Mouse (Mus musculus) neural tube, embryonic 15.5 days (tissue): ENCODE results near the gene Wdr46. TPM values are rescaled to one million over a fixed set of nuclear protein-coding genes. Genes with fewer than 3 reads are reported as not detected.

Experiments used
- ATAC-seq: fragments of 200-750 bp; cut with Nextera tagmentation; 2 replicates; pipeline ENCODE4 v1.8.0; 2017; ENCODE audit warnings: mild to moderate bottlenecking, moderate TSS enrichment, moderate library complexity; ENCODE audit not compliant: low FRiP score
- H3K27ac ChIP-seq: fragments of 300-500 bp; sonication (generic); replicated peaks from 2 replicates; pipeline ENCODE4 v1.5.1; 2015; ENCODE audit warnings: mild to moderate bottlenecking, inconsistent platforms
- H3K27me3 ChIP-seq: fragments of 300-500 bp; sonication (generic); replicated peaks from 2 replicates; pipeline ENCODE4 v1.6.1; 2015; ENCODE audit warnings: inconsistent platforms
- H3K36me3 ChIP-seq: fragments of 300-500 bp; sonication (generic); 2 replicates; pipeline ENCODE4 v1.6.1; 2015; ENCODE audit warnings: inconsistent platforms
- H3K4me1 ChIP-seq: fragments of 300-500 bp; sonication (generic); 2 replicates; pipeline ENCODE4 v1.6.1; 2015; ENCODE audit warnings: inconsistent platforms
- H3K4me2 ChIP-seq: fragments of 300-500 bp; sonication (generic); 2 replicates; pipeline ENCODE4 v1.6.1; 2015; ENCODE audit warnings: inconsistent platforms, mild to moderate bottlenecking, moderate library complexity
- H3K4me3 ChIP-seq: fragments of 300-500 bp; sonication (generic); replicated peaks from 2 replicates; pipeline ENCODE4 v1.5.1; 2015; ENCODE audit warnings: mild to moderate bottlenecking, inconsistent platforms
- H3K9ac ChIP-seq: fragments of 300-500 bp; sonication (generic); replicated peaks from 2 replicates; pipeline ENCODE4 v1.6.1; 2015; ENCODE audit warnings: mild to moderate bottlenecking, inconsistent platforms
- H3K9me3 ChIP-seq: fragments of 300-500 bp; sonication (generic); replicated peaks from 2 replicates; pipeline ENCODE4 v1.6.1; 2016; ENCODE audit warnings: inconsistent platforms
- WGBS: fragments of 180-500 bp; shearing (Covaris S2); methylation state at CpG from one replicate; pipeline ENCODE4 v1.1.7; 2015; ENCODE audit warnings: mixed read lengths; 5-methylcytosine and 5-hydroxymethylcytosine counted together
- polyA plus RNA-seq: library from polyadenylated mRNA; unstranded; fragments of >200 nt; fragmentation: Nextera tagmentation; extraction: Ambion mirVana; gene quantifications from 2 replicates; pipeline ENCODE4 v1.2.1, GENCODE M21; 2015

Wdr46 gene
- polyA plus RNA-seq, 1 experiment from 2014 or later: 25.1 TPM

DNA sequence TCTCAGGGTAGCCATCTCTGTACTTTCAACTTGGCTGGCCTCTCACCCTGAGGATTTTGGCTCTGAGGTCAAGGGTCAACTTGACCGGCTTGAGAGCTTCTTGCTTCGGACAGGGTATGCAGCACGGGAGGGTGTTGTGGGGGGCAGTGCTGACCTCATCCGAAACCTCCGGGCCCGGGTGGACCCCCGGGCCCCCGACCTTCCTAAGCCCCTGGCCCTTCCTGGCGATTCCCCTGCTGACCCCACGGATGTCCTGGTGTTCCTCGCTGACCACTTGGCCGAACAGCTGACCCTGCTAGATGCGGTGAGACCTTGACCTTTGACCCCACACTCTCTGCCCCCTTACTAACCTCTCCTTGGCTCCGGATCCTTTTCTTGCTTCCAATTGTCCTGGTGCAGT, 8.0 kb upstream of the Wdr46 start:
- H3K36me3 ChIP-seq: peaks cover 38% of the 10 kb centered on the region
- H3K27ac ChIP-seq: no peak overlapping the region
- no peak overlapping the region for H3K9ac ChIP-seq
- no peaks in the 10 kb centered on the region for H3K27me3 ChIP-seq
- no peak overlapping the region for H3K4me3 ChIP-seq
- peaks cover 27% of the 10 kb centered on the region for H3K4me1 ChIP-seq
- ATAC-seq: no peak
- WGBS: 92% methylated on average over 14 of the region's 14 CpGs
- no peak overlapping the region for H3K4me2 ChIP-seq
- no peaks in the 10 kb centered on the region for H3K9me3 ChIP-seq

DNA sequence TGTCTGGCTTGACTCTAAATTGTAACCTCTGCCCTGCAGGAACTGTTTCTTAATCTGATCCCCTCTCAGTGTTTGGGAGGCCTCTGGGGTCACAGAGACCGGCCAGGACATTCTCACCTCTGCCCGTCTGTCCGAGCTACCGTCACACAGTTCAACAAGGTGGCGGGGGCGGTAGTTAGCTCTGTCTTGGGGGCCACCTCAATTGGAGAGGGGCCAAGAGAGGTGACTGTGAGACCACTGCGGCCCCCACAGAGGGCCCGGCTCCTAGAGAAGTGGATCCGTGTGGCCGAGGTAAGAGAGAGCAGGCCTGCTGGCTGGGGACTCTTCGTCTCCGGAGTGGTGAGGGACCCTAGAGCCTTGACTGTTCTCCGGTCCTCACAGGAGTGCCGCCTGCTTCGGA, 7.5 kb upstream of the Wdr46 start:
- Histone ChIP-seq H3K27ac (no peak overlapping the region), H3K9ac (no peak overlapping the region), H3K36me3 (peaks cover 41% of the 10 kb centered on the region), H3K27me3 (no peaks in the 10 kb centered on the region), H3K4me1 (peaks cover 22% of the 10 kb centered on the region), H3K4me2 (no peak overlapping the region), H3K4me3 (no peak overlapping the region), H3K9me3 (no peaks in the 10 kb centered on the region)
- WGBS: 96% methylated on average over 15 of the region's 15 CpGs
- ATAC-seq: no peak

DNA sequence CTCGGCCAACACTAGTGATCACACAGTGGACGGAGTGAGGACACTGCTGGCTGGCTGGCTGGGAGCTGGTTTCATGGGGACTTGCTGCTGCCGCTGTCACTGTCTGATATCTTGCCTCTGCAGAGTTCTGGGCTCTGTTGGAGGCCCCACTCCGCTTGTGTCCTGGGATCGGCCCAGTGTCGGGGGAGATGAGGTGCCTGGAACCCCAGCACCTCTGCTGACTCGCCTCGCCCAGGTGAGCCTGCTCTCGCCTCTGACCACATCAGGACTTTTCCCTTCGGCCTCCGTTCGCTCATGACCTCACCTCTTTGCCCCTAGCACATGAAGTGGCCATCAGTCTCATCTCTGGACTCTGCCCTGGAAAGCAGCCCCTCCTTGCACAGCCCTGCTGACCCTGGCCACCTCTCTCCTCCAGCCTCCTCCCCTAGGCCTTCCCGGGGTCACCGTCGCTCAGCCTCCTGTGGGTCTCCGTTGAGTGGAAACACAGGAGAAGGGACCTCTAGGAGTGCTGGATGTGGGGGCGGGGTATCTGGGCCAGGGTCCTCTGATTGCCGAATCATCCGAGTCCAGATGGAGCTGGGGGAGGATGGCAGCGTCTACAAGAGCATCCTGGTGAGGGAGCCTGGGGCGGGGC, 4.9 kb upstream of the Wdr46 start:
- peaks cover 25% of the 10 kb centered on the region for H3K4me1 ChIP-seq
- WGBS: 91% methylated on average over 21 of the region's 21 CpGs
- ATAC-seq: no peak
- no peak overlapping the region for H3K27ac ChIP-seq
- H3K27me3 ChIP-seq: no peaks in the 10 kb centered on the region
- H3K4me2 ChIP-seq: no peak overlapping the region
- no peak overlapping the region for H3K9ac ChIP-seq
- H3K36me3 ChIP-seq: peaks cover 47% of the 10 kb centered on the region
- H3K9me3 ChIP-seq: no peaks in the 10 kb centered on the region
- no peak overlapping the region for H3K4me3 ChIP-seq

DNA sequence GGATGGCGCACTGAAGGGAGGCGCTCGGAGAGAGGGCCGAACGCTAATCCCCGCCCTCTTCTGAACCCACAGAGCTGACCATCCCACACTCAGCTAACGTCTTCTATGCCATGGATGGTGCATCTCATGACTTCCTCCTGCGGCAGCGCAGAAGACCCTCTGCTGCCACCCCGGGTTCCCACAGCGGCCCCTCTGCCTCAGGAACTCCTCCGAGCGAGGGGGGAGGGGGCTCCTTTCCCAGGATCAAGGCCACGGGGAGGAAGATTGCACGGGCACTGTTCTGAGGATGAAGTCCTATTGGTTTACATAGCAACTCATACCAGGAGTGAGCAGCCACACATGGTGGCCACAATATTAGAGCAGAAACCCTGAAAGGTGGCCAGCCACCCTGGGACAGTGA, 3.5 kb upstream of the Wdr46 start:
- H3K27me3 ChIP-seq: no peaks in the 10 kb centered on the region
- no peak for ATAC-seq
- H3K9ac ChIP-seq: no peak overlapping the region
- 89% methylated on average over 15 of the region's 15 CpGs for WGBS
- H3K36me3 ChIP-seq: peaks cover 47% of the 10 kb centered on the region
- peaks cover 24% of the 10 kb centered on the region for H3K4me1 ChIP-seq
- no peak overlapping the region for H3K27ac ChIP-seq
- no peak overlapping the region for H3K4me3 ChIP-seq
- H3K9me3 ChIP-seq: no peaks in the 10 kb centered on the region
- no peak overlapping the region for H3K4me2 ChIP-seq

DNA sequence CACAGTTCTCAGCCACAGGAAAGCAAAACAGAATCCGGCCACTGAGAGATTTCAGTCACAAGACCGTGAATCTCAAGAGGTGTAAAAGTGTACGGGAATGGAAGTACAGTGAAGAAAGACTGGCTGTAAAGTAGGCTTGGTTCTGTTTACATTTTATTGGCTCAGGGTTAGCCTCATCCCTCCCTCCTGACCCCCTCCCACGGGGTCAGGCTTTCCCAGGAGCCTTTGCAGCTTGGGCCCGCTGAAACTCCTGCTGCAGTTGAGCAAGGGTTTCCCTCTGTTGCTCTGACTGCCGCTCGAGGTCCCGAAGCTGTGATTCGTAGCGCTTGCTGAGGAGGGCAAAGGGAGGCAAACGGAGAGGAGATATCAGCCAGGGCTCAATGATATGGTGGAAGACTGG, 1.7 kb upstream of the Wdr46 start:
- H3K4me1 ChIP-seq: peaks cover 26% of the 10 kb centered on the region
- 73% methylated on average over 11 of the region's 11 CpGs for WGBS
- H3K4me2 ChIP-seq: peak overlapping the region; percentile 96; the same call in 1 of the 2 replicates
- H3K4me3 ChIP-seq: peak overlapping the region; percentile 91
- ATAC-seq: no peak
- H3K9me3 ChIP-seq: no peaks in the 10 kb centered on the region
- H3K27ac ChIP-seq: no peak overlapping the region
- H3K27me3 ChIP-seq: no peaks in the 10 kb centered on the region
- H3K9ac ChIP-seq: no peak overlapping the region
- peaks cover 46% of the 10 kb centered on the region for H3K36me3 ChIP-seq

DNA sequence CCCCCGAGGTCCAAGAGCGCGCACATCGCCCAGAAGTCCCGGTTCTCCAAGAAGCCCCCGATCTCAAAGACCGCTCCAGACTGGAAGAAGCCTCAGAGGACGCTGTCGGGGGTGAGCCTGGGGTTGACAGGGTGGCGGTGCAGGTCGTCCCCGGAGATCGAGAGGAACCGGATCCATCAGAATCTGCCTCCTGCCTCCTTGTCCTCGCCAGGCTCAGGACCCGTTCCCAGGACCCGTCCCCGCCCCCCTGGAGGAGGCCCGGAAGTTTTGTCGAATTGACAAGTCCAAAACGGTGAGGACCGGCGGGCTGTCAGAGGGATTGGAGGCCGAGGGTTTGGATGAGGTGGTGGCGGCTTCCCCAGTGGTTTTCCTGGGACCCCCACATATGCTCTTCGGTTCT, 521 bp downstream of the Wdr46 start:
- H3K4me3 ChIP-seq: peak overlapping the region; percentile 91
- H3K36me3 ChIP-seq: peaks cover 46% of the 10 kb centered on the region
- H3K27me3 ChIP-seq: no peaks in the 10 kb centered on the region
- H3K4me1 ChIP-seq: peaks cover 26% of the 10 kb centered on the region
- H3K4me2 ChIP-seq: peak overlapping the region; percentile 96
- 3% methylated on average over 26 of the region's 26 CpGs for WGBS
- H3K27ac ChIP-seq: 0 out of 2 replicates have a peak overlapping the region, but pooled peaks have one; percentile 61
- ATAC-seq: peak; percentile 12; the same call in 1 of the 2 replicates
- H3K9me3 ChIP-seq: no peaks in the 10 kb centered on the region
- peak overlapping the region; percentile 88 for H3K9ac ChIP-seq

DNA sequence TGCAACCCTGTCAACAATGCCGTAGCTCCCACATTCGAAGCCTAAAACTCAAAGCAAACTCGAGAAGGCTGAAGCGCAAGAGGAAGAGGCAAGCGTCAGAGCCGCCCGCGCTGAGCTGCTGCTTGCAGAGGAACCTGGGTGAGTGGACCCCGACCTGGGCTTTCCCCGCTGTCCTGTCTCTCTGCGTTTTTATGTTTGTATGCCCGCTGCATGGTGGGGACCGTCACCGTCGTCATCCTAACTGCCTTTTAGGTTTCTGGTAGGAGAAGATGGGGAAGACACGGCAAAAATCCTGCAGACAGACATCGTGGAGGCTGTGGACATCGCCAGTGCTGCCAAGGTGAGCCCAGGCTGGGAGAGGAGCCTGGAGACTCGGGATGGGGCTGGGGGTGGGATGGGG, 921 bp downstream of the Wdr46 start:
- no peaks in the 10 kb centered on the region for H3K27me3 ChIP-seq
- peak overlapping the region; percentile 96 for H3K4me2 ChIP-seq
- no peak for ATAC-seq
- WGBS: 57% methylated on average over 19 of the region's 19 CpGs
- peak overlapping the region; percentile 91 for H3K4me3 ChIP-seq
- no peak overlapping the region for H3K27ac ChIP-seq
- H3K4me1 ChIP-seq: peaks cover 26% of the 10 kb centered on the region
- peak overlapping the region; percentile 88 for H3K9ac ChIP-seq
- H3K9me3 ChIP-seq: no peaks in the 10 kb centered on the region
- H3K36me3 ChIP-seq: peaks cover 50% of the 10 kb centered on the region

DNA sequence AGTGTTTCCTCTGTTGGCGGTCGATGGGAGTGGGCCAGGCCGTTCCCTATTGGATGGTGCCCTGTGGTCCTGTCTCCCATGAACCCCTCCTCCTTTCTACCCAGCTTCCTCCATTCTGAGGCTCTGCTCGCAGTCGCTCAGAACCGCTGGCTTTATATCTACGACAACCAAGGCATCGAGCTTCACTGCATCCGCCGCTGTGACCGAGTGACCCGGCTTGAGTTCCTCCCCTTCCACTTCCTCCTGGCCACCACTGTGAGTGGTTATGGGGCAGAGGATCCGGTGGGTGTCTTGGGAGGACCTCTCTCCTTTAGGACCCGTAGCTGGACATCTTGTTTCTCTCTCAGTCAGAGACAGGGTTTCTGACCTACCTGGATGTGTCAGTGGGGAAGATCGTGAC, 3.0 kb downstream of the Wdr46 start:
- WGBS: 94% methylated on average over 15 of the region's 15 CpGs
- Histone ChIP-seq H3K4me1 (peaks cover 34% of the 10 kb centered on the region), H3K27ac (no peak overlapping the region), H3K36me3 (peaks cover 46% of the 10 kb centered on the region), H3K27me3 (no peaks in the 10 kb centered on the region), H3K4me2 (no peak overlapping the region), H3K4me3 (no peak overlapping the region), H3K9ac (no peak overlapping the region), H3K9me3 (no peaks in the 10 kb centered on the region)
- no peak for ATAC-seq

DNA sequence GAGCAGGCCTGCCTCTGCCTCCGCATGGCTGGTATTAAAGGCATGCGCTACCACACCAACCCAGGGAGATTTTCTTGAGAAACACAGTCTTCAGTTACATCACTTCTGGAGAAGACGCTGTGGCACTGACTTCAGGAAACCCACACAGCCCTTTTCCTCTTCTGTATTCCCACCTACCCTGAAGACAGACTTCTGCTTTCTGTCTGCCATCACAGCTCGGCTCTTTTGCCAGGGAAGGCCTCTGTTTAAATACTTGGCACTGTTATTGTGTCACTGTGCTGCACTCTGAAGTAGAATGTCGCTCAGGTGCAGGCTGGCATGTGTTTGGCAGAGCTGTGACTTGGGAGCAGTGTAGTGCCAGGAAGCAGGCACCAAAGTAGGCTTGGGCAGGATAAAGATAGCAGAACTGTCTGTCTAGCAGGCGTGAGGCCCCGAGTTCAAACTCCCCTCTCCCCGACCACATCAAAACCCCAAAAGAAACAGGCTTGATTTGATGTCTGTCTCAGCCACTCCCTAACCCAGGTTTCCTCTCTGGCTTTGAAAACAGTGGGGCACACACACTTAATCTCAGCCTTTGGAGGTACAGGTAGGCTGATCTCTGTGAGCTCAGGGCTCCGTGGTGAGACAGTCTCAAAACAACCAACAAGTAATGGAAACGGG, 7.1 kb downstream of the Wdr46 start:
- Histone ChIP-seq H3K4me3 (no peak overlapping the region), H3K27me3 (no peaks in the 10 kb centered on the region), H3K36me3 (peaks cover 58% of the 10 kb centered on the region), H3K9me3 (no peaks in the 10 kb centered on the region), H3K9ac (no peak overlapping the region), H3K4me2 (no peak overlapping the region), H3K4me1 (peaks cover 47% of the 10 kb centered on the region), H3K27ac (no peak overlapping the region)
- no peak for ATAC-seq
- WGBS: 92% methylated on average over 10 of the region's 10 CpGs

DNA sequence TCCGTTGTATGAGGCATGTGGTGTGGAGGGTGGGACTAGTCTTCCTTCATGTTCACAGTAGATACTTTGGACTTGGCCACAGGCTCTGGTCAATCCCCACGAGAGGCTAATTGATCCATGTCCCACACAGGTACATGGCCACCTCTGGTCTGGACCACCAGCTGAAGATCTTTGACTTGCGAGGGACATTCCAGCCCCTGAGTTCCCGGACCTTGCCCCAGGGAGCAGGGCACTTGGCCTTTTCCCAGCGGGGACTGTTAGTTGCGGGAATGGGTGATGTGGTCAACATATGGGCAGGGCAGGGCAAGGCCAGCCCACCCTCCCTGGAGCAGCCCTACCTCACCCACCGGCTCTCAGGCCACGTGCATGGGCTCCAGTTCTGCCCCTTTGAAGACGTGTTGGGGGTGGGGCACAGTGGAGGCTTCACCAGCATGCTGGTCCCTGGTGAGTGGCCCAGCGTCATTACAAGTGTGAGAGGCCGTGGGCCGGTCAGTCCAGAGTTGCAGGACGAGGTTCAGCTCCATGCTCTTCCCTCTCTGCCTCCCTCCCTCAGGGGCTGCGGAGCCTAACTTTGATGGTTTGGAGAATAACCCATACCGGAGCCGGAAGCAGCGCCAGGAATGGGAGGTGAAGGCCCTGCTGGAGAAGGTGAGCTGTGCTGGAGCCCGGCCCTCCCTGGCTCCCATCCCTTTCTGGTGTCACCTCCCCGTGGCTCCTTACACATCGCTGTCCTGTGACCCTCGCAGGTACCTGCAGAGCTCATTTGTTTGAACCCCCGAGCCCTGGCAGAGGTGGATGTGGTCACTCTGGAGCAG, 7.8 kb downstream of the Wdr46 start:
- Histone ChIP-seq H3K27me3 (no peaks in the 10 kb centered on the region), H3K9me3 (no peaks in the 10 kb centered on the region), H3K27ac (no peak overlapping the region), H3K4me1 (peaks cover 54% of the 10 kb centered on the region), H3K36me3 (peaks cover 60% of the 10 kb centered on the region), H3K4me3 (no peak overlapping the region), H3K9ac (no peak overlapping the region), H3K4me2 (no peak overlapping the region)
- no peak for ATAC-seq
- WGBS: 90% methylated on average over 22 of the region's 22 CpGs

DNA sequence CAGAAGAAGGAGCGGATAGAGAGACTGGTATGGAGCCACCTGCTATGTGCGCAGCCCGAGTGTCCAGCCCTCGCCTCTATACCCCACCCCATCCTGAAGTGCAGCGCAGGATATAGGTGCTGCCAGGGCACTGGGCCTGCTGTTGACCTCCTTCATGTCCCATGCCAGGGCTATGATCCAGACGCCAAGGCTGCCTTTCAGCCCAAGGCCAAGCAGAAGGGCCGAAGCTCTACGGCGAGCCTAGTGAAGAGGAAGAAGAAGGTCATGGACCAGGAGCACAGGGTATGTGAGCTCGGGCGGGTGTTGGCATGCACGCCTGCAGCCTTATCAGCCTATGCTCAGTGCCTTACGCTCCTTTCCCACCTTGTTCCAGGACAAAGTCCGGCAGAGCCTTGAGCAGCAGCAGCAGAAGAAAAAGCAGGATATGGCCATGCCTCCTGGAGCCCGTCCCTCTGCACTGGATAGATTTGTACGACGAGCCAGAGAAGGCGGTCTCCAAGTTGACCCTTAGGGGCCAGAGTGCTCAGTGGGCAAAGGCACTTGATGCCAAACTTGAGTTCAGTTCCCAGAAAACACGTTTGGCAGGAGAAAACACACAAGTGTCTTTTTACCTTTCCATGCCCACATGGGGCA, 8.6 kb downstream of the Wdr46 start:
- no peak for ATAC-seq
- H3K4me2 ChIP-seq: peak overlapping the region; percentile 96
- no peak overlapping the region for H3K9ac ChIP-seq
- no peaks in the 10 kb centered on the region for H3K9me3 ChIP-seq
- no peaks in the 10 kb centered on the region for H3K27me3 ChIP-seq
- peaks cover 61% of the 10 kb centered on the region for H3K4me1 ChIP-seq
- WGBS: 89% methylated on average over 19 of the region's 19 CpGs
- H3K27ac ChIP-seq: no peak overlapping the region
- H3K4me3 ChIP-seq: no peak overlapping the region
- peaks cover 57% of the 10 kb centered on the region for H3K36me3 ChIP-seq
